21 mouse cellular contexts compared by ENCODE assay signal in the genomic region with DNA sequence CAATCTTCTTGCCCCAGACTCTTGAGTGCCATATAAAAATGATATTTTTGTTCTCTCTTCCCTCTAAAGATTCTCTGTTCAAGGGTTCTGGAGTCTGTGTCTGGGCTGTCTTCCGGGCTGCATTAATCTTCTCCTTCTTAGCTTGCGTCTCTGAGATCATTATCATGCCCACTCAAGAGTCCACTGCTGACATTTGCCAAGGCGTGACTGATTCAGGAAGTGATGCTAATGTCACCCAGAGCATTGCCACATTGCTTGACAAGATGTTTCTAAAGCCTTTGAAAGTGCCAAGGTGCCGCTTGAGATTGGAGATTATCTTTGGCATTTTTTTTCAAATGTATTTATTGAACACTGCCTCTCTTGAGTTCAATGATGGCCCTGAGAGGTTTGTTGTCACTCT.
"Had no signal": no experiment of that assay in that cellular context is flagged by ENCODE, and none has a peak within 500 bp of the region (broad histone marks: within the 10 kb centered on the region; RNA-seq: fewer than 3 reads in every experiment).

No protein-coding gene starts in this region.

- H3K27me3 ChIP-seq: kidney, embryonic 15.5 days; limb, embryonic 12.5 days; limb, embryonic 15.5 days; liver, embryonic 15.5 days; lung, embryonic 15.5 days; midbrain, embryonic 13.5 days had no signal

- H3K36me3 ChIP-seq: kidney, embryonic 15.5 days; limb, embryonic 12.5 days; limb, embryonic 15.5 days; liver, embryonic 15.5 days; lung, embryonic 15.5 days; midbrain, embryonic 10.5 days; midbrain, embryonic 13.5 days had no signal

- DNase-seq: kidney, adult 11 months; kidney, adult 8-10 months; kidney, postnatal 10 days; kidney, postnatal 36 days; layer of hippocampus, postnatal 36 days; left cerebral cortex, postnatal 4 days; lung, adult 18-20 months; lung, postnatal 10 days; lung, postnatal 36 days; thymus, adult 18-20 months; thymus, postnatal 36 days had no signal

- H3K4me1 ChIP-seq: kidney, embryonic 15.5 days; limb, embryonic 12.5 days; limb, embryonic 15.5 days; liver, embryonic 15.5 days; lung, embryonic 15.5 days; midbrain, embryonic 10.5 days; midbrain, embryonic 13.5 days had no signal

- ATAC-seq: midbrain, embryonic 13.5 days; midbrain, embryonic 16.5 days had no signal

- H3K4me3 ChIP-seq: kidney, embryonic 15.5 days; left cerebral cortex, adult 2 months; limb, embryonic 12.5 days; limb, embryonic 15.5 days; liver, embryonic 15.5 days; lung, embryonic 15.5 days; midbrain, embryonic 10.5 days; midbrain, embryonic 13.5 days had no signal

- H3K27ac ChIP-seq: kidney, embryonic 15.5 days; left cerebral cortex, adult 2 months; limb, embryonic 12.5 days; limb, embryonic 15.5 days; liver, embryonic 15.5 days; lung, embryonic 15.5 days; midbrain, embryonic 10.5 days; midbrain, embryonic 13.5 days; stomach, postnatal 0 days had no signal
